In the genomic region with DNA sequence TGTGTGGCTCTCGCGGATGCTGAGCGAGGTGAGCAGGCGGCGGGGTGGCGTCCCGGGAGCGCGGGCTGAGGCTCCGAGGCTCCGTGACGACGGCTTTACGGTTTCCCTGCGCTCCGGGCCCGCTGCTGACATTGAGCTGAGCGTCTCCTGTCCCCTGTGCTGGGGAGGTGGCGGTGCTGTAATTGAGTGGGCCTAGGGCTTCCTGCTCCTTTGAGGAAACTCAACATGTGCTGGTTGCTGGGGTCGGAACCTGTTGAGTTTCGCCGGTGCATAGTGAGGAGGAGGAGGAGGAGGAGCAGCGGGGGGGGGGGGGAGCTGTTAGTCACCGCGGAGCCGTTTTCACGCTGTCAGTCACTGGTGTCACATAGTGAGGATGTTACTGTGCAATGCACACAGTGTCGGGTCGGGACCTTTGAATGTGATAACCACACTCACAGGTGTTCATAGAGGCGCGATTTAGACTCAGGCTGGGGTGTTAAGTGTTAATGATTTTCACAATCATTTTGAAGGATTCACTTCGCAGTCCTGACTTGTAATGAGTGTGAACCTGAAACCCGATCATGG, we compare ENCODE assay signal across 8 mouse cellular contexts. TPM values are rescaled to one million over a fixed set of nuclear protein-coding genes. Genes with fewer than 3 reads are reported as not detected.
A peak's percentile ranks its signal among the peaks of the same experiment; 100 is the strongest.
DNase-seq lines count a peak whose midpoint lies in the region; ATAC-seq and TF ChIP-seq lines count a peak whose summit lies in the region.

No protein-coding gene starts in this region.

- no peak for TF ChIP-seq CTCF in brain, embryonic 14.5 days (IDR thresholded peaks at IDR 0.05; ENCODE audit: borderline replicate concordance, extremely low read depth, insufficient read depth, insufficient read length)

- under 1% methylated on average over 31 of the region's 33 CpGs for WGBS in kidney, embryonic 15.5 days
- 2% methylated on average over 33 of the region's 33 CpGs for WGBS in hindbrain, embryonic 15.5 days
- WGBS in midbrain, embryonic 15.5 days, result 1% methylated on average over 31 of the region's 33 CpGs

- peaks cover 40% of the 10 kb centered on the region for H3K36me3 ChIP-seq in kidney, embryonic 15.5 days
- H3K36me3 ChIP-seq in hindbrain, embryonic 15.5 days, result peaks cover 35% of the 10 kb centered on the region
- H3K36me3 ChIP-seq in midbrain, embryonic 15.5 days (replicated peaks), result peaks cover 28% of the 10 kb centered on the region

- 0 out of 2 replicates have a peak, but pooled peaks have one; percentile 2 for TF ChIP-seq POLR2A in brain, embryonic 14.5 days (IDR thresholded peaks at IDR 0.05; ENCODE audit: borderline replicate concordance, extremely low read depth, insufficient read depth, insufficient read length, poor library complexity, severe bottlenecking)

- peak overlapping the region; percentile 99 for H3K4me3 ChIP-seq in kidney, embryonic 15.5 days (replicated peaks)
- peak overlapping the region; percentile 94 for H3K4me3 ChIP-seq in hindbrain, embryonic 15.5 days
- H3K4me3 ChIP-seq in midbrain, embryonic 15.5 days, result peak overlapping the region; percentile 100

- ATAC-seq in kidney, embryonic 15.5 days (replicated peaks; ENCODE audit: low FRiP score), result peak; percentile 54
- ATAC-seq in hindbrain, embryonic 15.5 days (ENCODE audit: low FRiP score, low read depth), result peak; percentile 81
- peak; percentile 77 for ATAC-seq in midbrain, embryonic 15.5 days (replicated peaks)

- peaks cover 31% of the 10 kb centered on the region for H3K4me1 ChIP-seq in kidney, embryonic 15.5 days
- H3K4me1 ChIP-seq in hindbrain, embryonic 15.5 days (replicated peaks), result peaks cover 27% of the 10 kb centered on the region
- H3K4me1 ChIP-seq in midbrain, embryonic 15.5 days, result peaks cover 16% of the 10 kb centered on the region

- no peaks in the 10 kb centered on the region for H3K9me3 ChIP-seq in kidney, embryonic 15.5 days (replicated peaks)
- H3K9me3 ChIP-seq in hindbrain, embryonic 15.5 days, result no peaks in the 10 kb centered on the region
- no peaks in the 10 kb centered on the region for H3K9me3 ChIP-seq in midbrain, embryonic 15.5 days

- peak overlapping the region; percentile 86 for H3K9ac ChIP-seq in kidney, embryonic 15.5 days
- H3K9ac ChIP-seq in hindbrain, embryonic 15.5 days, result peak overlapping the region; percentile 87
- H3K9ac ChIP-seq in midbrain, embryonic 15.5 days, result peak overlapping the region; percentile 92

- DNase-seq in kidney, adult 18-20 months, result no peak
- no peak for DNase-seq in brain, embryonic 14.5 days (ENCODE audit: low read depth)
- no peak for DNase-seq in yolk sac, embryonic 10.5 days (ENCODE audit: low spot score)
- DNase-seq in right cerebral cortex, adult 18-20 months, result no peak
- no peak for DNase-seq in cerebellum, postnatal 10 days

- peak overlapping the region; percentile 79 for H3K4me2 ChIP-seq in kidney, embryonic 15.5 days
- peak overlapping the region; percentile 75 for H3K4me2 ChIP-seq in hindbrain, embryonic 15.5 days
- H3K4me2 ChIP-seq in midbrain, embryonic 15.5 days, result peak overlapping the region; percentile 77

- peak overlapping the region; percentile 95 for H3K27ac ChIP-seq in kidney, embryonic 15.5 days
- H3K27ac ChIP-seq in hindbrain, embryonic 15.5 days (replicated peaks), result peak overlapping the region; percentile 62; the same call in 1 of the 2 replicates
- peak overlapping the region; percentile 87 for H3K27ac ChIP-seq in midbrain, embryonic 15.5 days

- no peaks in the 10 kb centered on the region for H3K27me3 ChIP-seq in kidney, embryonic 15.5 days
- H3K27me3 ChIP-seq in hindbrain, embryonic 15.5 days, result no peaks in the 10 kb centered on the region
- H3K27me3 ChIP-seq in midbrain, embryonic 15.5 days (replicated peaks), result no peaks in the 10 kb centered on the region

RNA-seq across cellular contexts. Expression of a gene that starts 0.4 kb away (rescaled TPM):
- 30.5 and 33.8 TPM in 2 replicates for polyA plus RNA-seq in kidney, embryonic 15.5 days (2015; fragmentation: Nextera tagmentation; extraction: Ambion mirVana)
- polyA plus RNA-seq in brain, embryonic 14.5 days (2012; rRNA removed), result 41.2 and 44.6 TPM in 2 replicates
- polyA plus RNA-seq in hindbrain, embryonic 15.5 days (2015; fragmentation: Nextera tagmentation; extraction: Ambion mirVana), result 30.9 and 31.0 TPM in 2 replicates
- polyA plus RNA-seq in midbrain, embryonic 15.5 days (2015; fragmentation: Nextera tagmentation; extraction: Ambion mirVana), result 35.7 and 38.2 TPM in 2 replicates

RNA-seq across cellular contexts. Expression of a gene that starts 16.3 kb away (rescaled TPM):
- 38.5 and 44.8 TPM in 2 replicates for polyA plus RNA-seq in kidney, embryonic 15.5 days (2015; fragmentation: Nextera tagmentation; extraction: Ambion mirVana)
- polyA plus RNA-seq in brain, embryonic 14.5 days (2012; rRNA removed), result 69.5 and 105 TPM in 2 replicates
- 57.6 and 58.9 TPM in 2 replicates for polyA plus RNA-seq in hindbrain, embryonic 15.5 days (2015; fragmentation: Nextera tagmentation; extraction: Ambion mirVana)
- 64.0 and 66.8 TPM in 2 replicates for polyA plus RNA-seq in midbrain, embryonic 15.5 days (2015; fragmentation: Nextera tagmentation; extraction: Ambion mirVana)

RNA-seq across cellular contexts. Expression of a gene that starts 16.4 kb away (rescaled TPM):
- 33.4 and 39.1 TPM in 2 replicates for polyA plus RNA-seq in kidney, embryonic 15.5 days (2015; fragmentation: Nextera tagmentation; extraction: Ambion mirVana)
- polyA plus RNA-seq in brain, embryonic 14.5 days (2012; rRNA removed), result 63.3 and 77.7 TPM in 2 replicates
- polyA plus RNA-seq in hindbrain, embryonic 15.5 days (2015; fragmentation: Nextera tagmentation; extraction: Ambion mirVana), result 42.0 and 42.7 TPM in 2 replicates
- 39.6 and 43.9 TPM in 2 replicates for polyA plus RNA-seq in midbrain, embryonic 15.5 days (2015; fragmentation: Nextera tagmentation; extraction: Ambion mirVana)

RNA-seq across cellular contexts. Expression of a gene that starts 29.3 kb away (rescaled TPM):
- 0.19 and 0.26 TPM in 2 replicates for polyA plus RNA-seq in kidney, embryonic 15.5 days (2015; fragmentation: Nextera tagmentation; extraction: Ambion mirVana)
- not detected in 2 replicates for polyA plus RNA-seq in brain, embryonic 14.5 days (2012; rRNA removed)
- polyA plus RNA-seq in hindbrain, embryonic 15.5 days (2015; fragmentation: Nextera tagmentation; extraction: Ambion mirVana), result 0.10 and 0.25 TPM in 2 replicates
- 0.14 and 0.39 TPM in 2 replicates for polyA plus RNA-seq in midbrain, embryonic 15.5 days (2015; fragmentation: Nextera tagmentation; extraction: Ambion mirVana)

RNA-seq across cellular contexts. Expression of a gene that starts 50.0 kb away (rescaled TPM):
- 53.4 and 60.0 TPM in 2 replicates for polyA plus RNA-seq in kidney, embryonic 15.5 days (2015; fragmentation: Nextera tagmentation; extraction: Ambion mirVana)
- polyA plus RNA-seq in brain, embryonic 14.5 days (2012; rRNA removed), result 20.1 and 24.6 TPM in 2 replicates
- 28.5 and 31.8 TPM in 2 replicates for polyA plus RNA-seq in hindbrain, embryonic 15.5 days (2015; fragmentation: Nextera tagmentation; extraction: Ambion mirVana)
- polyA plus RNA-seq in midbrain, embryonic 15.5 days (2015; fragmentation: Nextera tagmentation; extraction: Ambion mirVana), result 29.4 and 33.7 TPM in 2 replicates
